Mouse (Mus musculus) embryo, embryonic 11 days (tissue): ENCODE measurements around the gene Ldlrad3.

Source experiments
- DNase-seq: peaks from one replicate; pipeline ENCODE4 v3.0.0-alpha.2; 2015

Ldlrad3 gene

GRCm38 (mm10) chr2:102071022-102071717, 115.0 kb downstream of the Ldlrad3 start:
- DNase-seq, result no peak

- no peak for DNase-seq
Observed at GRCm38 (mm10) chr2:102064826-102065441, 121.3 kb downstream of the Ldlrad3 start.

- no peak for DNase-seq
Observed at GRCm38 (mm10) chr2:102063906-102064505, 122.2 kb downstream of the Ldlrad3 start.

- no peak for DNase-seq
Observed at GRCm38 (mm10) chr2:102062861-102063468, 123.2 kb downstream of the Ldlrad3 start.

GRCm38 (mm10) chr2:102061921-102062320, 124.3 kb downstream of the Ldlrad3 start:
- DNase-seq, result no peak

- DNase-seq, result no peak
Observed at GRCm38 (mm10) chr2:102057746-102058145, 128.4 kb downstream of the Ldlrad3 start.

GRCm38 (mm10) chr2:102057029-102057685, 129.0 kb downstream of the Ldlrad3 start:
- no peak for DNase-seq

- no peak for DNase-seq
Observed at GRCm38 (mm10) chr2:102056144-102056543, 130.0 kb downstream of the Ldlrad3 start.

- DNase-seq, result no peak
Observed at GRCm38 (mm10) chr2:102052951-102053660, 133.1 kb downstream of the Ldlrad3 start.

- no peak for DNase-seq
Observed at GRCm38 (mm10) chr2:102052353-102052752, 133.8 kb downstream of the Ldlrad3 start.

GRCm38 (mm10) chr2:102049866-102050550, 136.2 kb downstream of the Ldlrad3 start:
- DNase-seq, result peak; percentile 30

- DNase-seq, result no peak
Observed at GRCm38 (mm10) chr2:102048296-102049175, 137.6 kb downstream of the Ldlrad3 start.

- DNase-seq, result no peak
Observed at GRCm38 (mm10) chr2:102046481-102046880, 139.7 kb downstream of the Ldlrad3 start.

GRCm38 (mm10) chr2:102040456-102040855, 145.7 kb downstream of the Ldlrad3 start:
- DNase-seq, result no peak

- DNase-seq, result no peak
Observed at GRCm38 (mm10) chr2:102040011-102040410, 146.2 kb downstream of the Ldlrad3 start.

GRCm38 (mm10) chr2:102038895-102039667, 147.1 kb downstream of the Ldlrad3 start:
- DNase-seq, result no peak

GRCm38 (mm10) chr2:102038229-102038894, 147.8 kb downstream of the Ldlrad3 start:
- DNase-seq, result no peak

GRCm38 (mm10) chr2:102036665-102037511, 149.3 kb downstream of the Ldlrad3 start:
- no peak for DNase-seq

- no peak for DNase-seq
Observed at GRCm38 (mm10) chr2:102034513-102034879, 151.7 kb downstream of the Ldlrad3 start.
